Comparison of ENCODE assay signal across 8 mouse cellular contexts in the genomic region with DNA sequence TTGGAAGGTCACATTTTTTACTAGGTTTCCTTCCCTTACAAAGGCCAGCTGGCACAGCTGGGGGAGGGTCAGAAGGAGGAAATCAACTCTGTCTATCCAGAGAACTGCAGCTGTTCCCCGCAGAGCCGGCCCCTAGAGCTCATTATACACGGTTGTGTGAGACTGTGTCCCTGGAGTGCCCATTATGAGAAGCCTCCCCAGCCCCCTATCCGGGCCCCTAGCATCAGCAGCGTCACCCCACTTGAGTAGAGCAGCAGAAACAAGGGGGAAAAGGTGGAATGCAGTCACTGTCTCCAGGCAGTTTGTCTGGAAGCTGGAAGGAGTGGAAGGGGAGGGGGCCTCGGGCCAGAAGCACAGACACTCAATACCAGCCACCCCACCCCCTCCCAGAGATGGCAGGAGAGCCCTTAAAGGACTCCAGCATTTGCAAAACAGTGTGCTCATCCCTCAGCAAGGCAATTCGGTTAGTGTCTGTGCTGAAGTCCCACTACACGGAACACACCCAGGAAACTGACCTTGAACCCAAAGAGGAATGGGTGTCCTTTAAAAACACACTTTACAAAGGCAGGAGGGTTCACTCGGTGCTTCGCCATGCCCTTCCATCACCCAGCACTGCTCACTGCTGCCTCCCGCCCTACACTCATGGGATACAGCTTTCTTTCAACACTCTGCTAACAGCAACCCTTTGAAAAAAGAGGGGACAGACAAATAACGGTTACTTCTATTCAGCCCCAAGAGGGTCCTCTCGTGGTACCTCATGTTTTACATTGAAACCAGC. TPM values are rescaled to one million over a fixed set of nuclear protein-coding genes. Genes with fewer than 3 reads are reported as not detected.
DNase-seq lines count a peak whose midpoint lies in the region; ATAC-seq and TF ChIP-seq lines count a peak whose summit lies in the region.

No protein-coding gene starts in this region.

- no peak overlapping the region for H3K27ac ChIP-seq in ES-Bruce4 (ENCODE audit: insufficient read depth, low read length)
- H3K27ac ChIP-seq in limb, embryonic 13.5 days = peak overlapping the region; percentile 61; the same call in 1 of the 2 replicates
- H3K27ac ChIP-seq in neural tube, embryonic 14.5 days (ENCODE audit: low read depth, low read length) = peak overlapping the region; percentile 53; the same call in 1 of the 2 replicates
- no peak overlapping the region for H3K27ac ChIP-seq in thymus, adult 2 months (ENCODE audit: control insufficient read depth, insufficient read depth, low read length)

- peak overlapping the region; percentile 68 for H3K4me2 ChIP-seq in limb, embryonic 13.5 days (replicated peaks)
- H3K4me2 ChIP-seq in neural tube, embryonic 14.5 days (ENCODE audit: low read depth, low read length) = peak overlapping the region; percentile 61

- peaks cover 3% of the 10 kb centered on the region for H3K27me3 ChIP-seq in ES-Bruce4 (ENCODE audit: control insufficient read depth, insufficient read depth, low read length, poor library complexity, severe bottlenecking)
- H3K27me3 ChIP-seq in limb, embryonic 13.5 days = no peaks in the 10 kb centered on the region
- H3K27me3 ChIP-seq in neural tube, embryonic 14.5 days (ENCODE audit: control insufficient read depth, insufficient read depth, low read length) = no peaks in the 10 kb centered on the region
- no peaks in the 10 kb centered on the region for H3K27me3 ChIP-seq in thymus, adult 2 months (ENCODE audit: control insufficient read depth, insufficient read depth, low read length)

- no peak for TF ChIP-seq POLR2A in ES-Bruce4 (IDR thresholded peaks at IDR 0.05; ENCODE audit: insufficient read depth, low read length)
- TF ChIP-seq POLR2A in thymus, adult 2 months (IDR thresholded peaks at IDR 0.05; ENCODE audit: control insufficient read depth, extremely low read depth, insufficient read depth, low read length, poor library complexity) = no peak

- H3K4me3 ChIP-seq in ES-Bruce4 (ENCODE audit: low read depth, low read length) = peak overlapping the region; percentile 41
- H3K4me3 ChIP-seq in limb, embryonic 13.5 days = peak overlapping the region; percentile 64
- H3K4me3 ChIP-seq in neural tube, embryonic 14.5 days (ENCODE audit: low read depth, low read length) = peak overlapping the region; percentile 48
- H3K4me3 ChIP-seq in thymus, adult 2 months (ENCODE audit: control insufficient read depth, insufficient read depth, low read length) = no peak overlapping the region

- ATAC-seq in limb, embryonic 13.5 days (ENCODE audit: low FRiP score, low read depth) = peak; percentile 77
- ATAC-seq in neural tube, embryonic 14.5 days (ENCODE audit: low read depth) = peak; percentile 71

- H3K9me3 ChIP-seq in ES-Bruce4 (replicated peaks; ENCODE audit: control insufficient read depth, insufficient read depth, low read length, poor library complexity, severe bottlenecking) = no peaks in the 10 kb centered on the region
- H3K9me3 ChIP-seq in limb, embryonic 13.5 days = peaks cover 10% of the 10 kb centered on the region; the same call in 1 of the 2 replicates
- no peaks in the 10 kb centered on the region; the same call in 1 of the 2 replicates for H3K9me3 ChIP-seq in neural tube, embryonic 14.5 days (ENCODE audit: control insufficient read depth, low read length)

- no peak overlapping the region for H3K9ac ChIP-seq in ES-Bruce4 (ENCODE audit: low read depth, poor library complexity, severe bottlenecking)
- H3K9ac ChIP-seq in limb, embryonic 13.5 days = peak overlapping the region; percentile 59
- peak overlapping the region; percentile 37 for H3K9ac ChIP-seq in neural tube, embryonic 14.5 days (replicated peaks; ENCODE audit: low read depth, low read length)

- H3K36me3 ChIP-seq in ES-Bruce4 (ENCODE audit: control insufficient read depth, insufficient read depth, low read length, poor library complexity, severe bottlenecking) = no peaks in the 10 kb centered on the region
- H3K36me3 ChIP-seq in limb, embryonic 13.5 days = no peaks in the 10 kb centered on the region
- no peaks in the 10 kb centered on the region for H3K36me3 ChIP-seq in neural tube, embryonic 14.5 days (ENCODE audit: control insufficient read depth, insufficient read depth, low read length)
- H3K36me3 ChIP-seq in thymus, adult 2 months (ENCODE audit: control insufficient read depth, insufficient read depth, low read length) = no peaks in the 10 kb centered on the region

- H3K4me1 ChIP-seq in ES-Bruce4 (ENCODE audit: control insufficient read depth, insufficient read depth, low read length) = no peaks in the 10 kb centered on the region
- no peaks in the 10 kb centered on the region for H3K4me1 ChIP-seq in limb, embryonic 13.5 days
- H3K4me1 ChIP-seq in neural tube, embryonic 14.5 days (ENCODE audit: control insufficient read depth, insufficient read depth, low read length) = no peaks in the 10 kb centered on the region
- no peaks in the 10 kb centered on the region for H3K4me1 ChIP-seq in thymus, adult 2 months (replicated peaks; ENCODE audit: control insufficient read depth, insufficient read depth, low read length)

- WGBS in limb, embryonic 13.5 days = 22% methylated on average over 13 of the region's 13 CpGs
- 33% methylated on average over 13 of the region's 13 CpGs for WGBS in neural tube, embryonic 14.5 days
- 45% methylated on average over 13 of the region's 13 CpGs for WGBS in thymus, adult 2 months

- TF ChIP-seq EP300 in ES-Bruce4 (IDR thresholded peaks at IDR 0.05; ENCODE audit: insufficient read depth, low read depth, low read length) = peak; percentile 85; the same call in 1 of the 2 replicates

- DNase-seq in 3T3-L1 (ENCODE audit: low read depth, low spot score) = peak; percentile 13
- DNase-seq in forelimb bud, embryonic 11.5 days (ENCODE audit: low read depth, low spot score) = peak; percentile 54
- DNase-seq in cerebellum, adult 18-20 months = no peak
- DNase-seq in thymus, adult 2 months = no peak
- DNase-seq in spleen, adult 18-20 months = no peak

- no peak for TF ChIP-seq CTCF in ES-Bruce4 (IDR thresholded peaks at IDR 0.05; ENCODE audit: low read depth, low read length)
- no peak for TF ChIP-seq CTCF in thymus, adult 2 months (IDR thresholded peaks at IDR 0.05; ENCODE audit: borderline replicate concordance, control insufficient read depth, extremely low read depth, insufficient read depth, low read length, poor library complexity)

RNA-seq across cellular contexts. Expression of a gene that starts 1.9 kb away (rescaled TPM):
- 3.0 and 3.7 TPM in 2 replicates for polyA plus RNA-seq in ES-Bruce4 (2011; ENCODE audit: insufficient read depth, insufficient read length, low read depth, missing spikeins)
- polyA plus RNA-seq in limb, embryonic 13.5 days (2015; fragmentation: Nextera tagmentation; extraction: Ambion mirVana) = 43.4 and 46.2 TPM in 2 replicates
- 6.2 and 7.8 TPM in 2 replicates for polyA plus RNA-seq in neural tube, embryonic 14.5 days (2014; fragmentation: Nextera tagmentation; extraction: Ambion mirVana)
- polyA plus RNA-seq in thymus, adult 2 months (2012; rRNA removed) = 0.20 and 0.37 TPM in 2 replicates

RNA-seq across cellular contexts. Expression of a gene that starts 42.5 kb away (rescaled TPM):
- 3.7 and 3.8 TPM in 2 replicates for polyA plus RNA-seq in ES-Bruce4 (2011; ENCODE audit: insufficient read depth, insufficient read length, low read depth, missing spikeins)
- 7.8 and 8.3 TPM in 2 replicates for polyA plus RNA-seq in limb, embryonic 13.5 days (2015; fragmentation: Nextera tagmentation; extraction: Ambion mirVana)
- 17.5 and 19.0 TPM in 2 replicates for polyA plus RNA-seq in neural tube, embryonic 14.5 days (2014; fragmentation: Nextera tagmentation; extraction: Ambion mirVana)
- polyA plus RNA-seq in thymus, adult 2 months (2012; rRNA removed) = 0.24 and 0.36 TPM in 2 replicates

Comparison
In these comparisons a context has a peak if more than half of its experiments do, and no peak if none do; other contexts are left out.
1. DNase-seq: peak in 3T3-L1 (single experiment) and forelimb bud, embryonic 11.5 days (single experiment); none in cerebellum, adult 18-20 months (0 of 2), thymus, adult 2 months (single experiment) and spleen, adult 18-20 months (0 of 2).
2. H3K27ac ChIP-seq: peak in limb, embryonic 13.5 days (single experiment) and neural tube, embryonic 14.5 days (single experiment); none in ES-Bruce4 (single experiment) and thymus, adult 2 months (single experiment).